Mouse (Mus musculus): ENCODE measurements at regions not wholly inside any gene's neighbourhood (a gene's known extent, or its start where the extent isn't known, plus 50 kb on each side); places are given as distances from the start of the nearest gene placed in this dataset.

DNA sequence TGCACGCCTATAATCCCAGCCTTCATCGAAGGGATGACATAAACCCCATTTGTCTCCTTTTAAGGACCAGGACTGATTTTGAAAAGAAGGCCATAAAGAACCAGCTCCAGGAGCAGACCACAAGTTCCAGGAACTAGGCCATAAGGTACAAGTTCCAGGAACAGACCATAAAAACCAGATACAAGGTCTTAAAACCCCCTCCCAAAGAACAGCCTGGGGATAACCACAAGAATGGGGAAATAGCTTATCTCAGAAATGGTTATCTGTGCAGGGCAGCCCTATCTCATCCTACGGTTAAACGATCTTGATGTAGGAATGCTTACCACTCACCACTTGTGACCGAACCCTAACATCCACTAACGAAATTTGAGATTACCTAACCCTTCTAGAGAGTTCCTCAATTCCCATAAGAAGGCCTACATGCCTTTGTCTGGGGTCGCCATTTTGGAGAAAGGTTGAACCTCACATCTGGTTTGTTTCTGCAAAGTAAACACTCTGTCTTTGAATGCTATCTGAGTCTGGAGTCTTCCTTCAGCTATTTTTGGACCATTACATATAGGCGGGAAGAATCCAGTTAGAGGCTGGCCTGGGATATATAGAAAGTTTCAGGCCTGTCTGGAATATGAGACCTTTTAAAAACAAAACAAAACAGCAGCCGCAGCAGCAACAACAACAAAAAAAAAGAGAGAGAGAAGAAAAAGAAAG, 103.5 kb upstream of the Fut8 start:
- TF ChIP-seq HCFC1 (IDR thresholded peaks at IDR 0.05; ENCODE audit: borderline replicate concordance, insufficient read depth, low read length) = no peak
- TF ChIP-seq ZNF384 (IDR thresholded peaks at IDR 0.05; ENCODE audit: low read depth, low read length) = no peak
- TF ChIP-seq ZC3H11A (IDR thresholded peaks at IDR 0.05; ENCODE audit: borderline replicate concordance, low read depth, low read length) = no peak
- no peak for TF ChIP-seq MAFK (IDR thresholded peaks at IDR 0.05; ENCODE audit: insufficient read depth, low read depth, low read length)
- no peak for TF ChIP-seq CHD2 (IDR thresholded peaks at IDR 0.05; ENCODE audit: low read depth, low read length)
